Mouse (Mus musculus) MEL (cell line): ENCODE data around the gene Trpt1. TPM values are rescaled to one million over a fixed set of nuclear protein-coding genes. Genes with fewer than 3 reads are reported as not detected.
A peak's percentile ranks its signal among the peaks of the same experiment; 100 is the strongest.

Experiments used
- DNase-seq: peaks from one replicate; pipeline ENCODE4 v3.0.0; 2011; ENCODE audit warnings: low read depth, low spot score
- H3K27ac ChIP-seq: 2 replicates; pipeline ENCODE4 v1.5.1; 2012; ENCODE audit warnings: low read depth, mild to moderate bottlenecking, control low read depth, low read length, moderate library complexity; ENCODE audit not compliant: control insufficient read depth
- H3K27me3 ChIP-seq, 2 experiments: fragments of 150-350 bp in 1 of 2; sonication (generic) in 1 of 2; 2 replicates each; pipeline ENCODE4 v1.6.1; 2012; ENCODE audit warnings: low read length in 2 of 2, mild to moderate bottlenecking in 2 of 2, improper control_type of control experiment in 1 of 2, moderate library complexity in 1 of 2; ENCODE audit not compliant: insufficient read depth in 2 of 2, control insufficient read depth in 1 of 2
- H3K36me3 ChIP-seq, 2 experiments: 2 replicates each; pipeline ENCODE4 v1.6.1; 2012 to 2014; ENCODE audit warnings: low read length in 2 of 2, improper control_type of control experiment in 1 of 2, inconsistent platforms in 1 of 2, mild to moderate bottlenecking in 1 of 2; ENCODE audit not compliant: insufficient read depth in 2 of 2, control insufficient read depth in 1 of 2
- H3K4me1 ChIP-seq, 2 experiments: fragments of 150-350 bp in 1 of 2; sonication (generic) in 1 of 2; 2 replicates each; pipeline ENCODE4 v1.6.1; 2012; ENCODE audit warnings: low read length in 2 of 2, improper control_type of control experiment in 1 of 2, mild to moderate bottlenecking in 1 of 2; ENCODE audit not compliant: insufficient read depth in 2 of 2, control insufficient read depth in 1 of 2
- H3K4me3 ChIP-seq, 2 experiments: fragments of 150-350 bp in 1 of 2; sonication (generic) in 1 of 2; 2 replicates each; pipeline ENCODE4 v1.5.1; 2012; ENCODE audit warnings: low read depth in 2 of 2, low read length in 2 of 2, mild to moderate bottlenecking in 2 of 2, moderate library complexity in 2 of 2, control low read depth in 1 of 2, improper control_type of control experiment in 1 of 2; ENCODE audit not compliant: control insufficient read depth in 1 of 2, insufficient read depth in 1 of 2
- H3K79me2 ChIP-seq: 2 replicates; pipeline ENCODE4 v1.6.1; 2012; ENCODE audit warnings: mild to moderate bottlenecking, low read length, moderate library complexity; ENCODE audit not compliant: control insufficient read depth, poor library complexity, insufficient read depth
- H3K9ac ChIP-seq: 2 replicates; pipeline ENCODE4 v1.6.1; 2012; ENCODE audit warnings: low read depth, mild to moderate bottlenecking, control low read depth, low read length, moderate library complexity; ENCODE audit not compliant: control insufficient read depth, poor library complexity, severe bottlenecking
- H3K9me3 ChIP-seq: fragments of 150-350 bp; sonication (generic); replicated peaks from 2 replicates; pipeline ENCODE4 v1.6.1; 2012; ENCODE audit warnings: mild to moderate bottlenecking, low read length, improper control_type of control experiment, moderate library complexity; ENCODE audit not compliant: insufficient read depth
- CHD1 ChIP-seq: IDR thresholded peaks from 2 replicates; pipeline ENCODE4 v1.6.1; 2012; ENCODE audit warnings: low read depth, mild to moderate bottlenecking, inconsistent platforms, low read length, improper control_type of control experiment
- CHD2 ChIP-seq: IDR thresholded peaks from 2 replicates; pipeline ENCODE4 v1.6.1; 2011; ENCODE audit warnings: low read length, improper control_type of control experiment
- CTCF ChIP-seq, 3 experiments: IDR thresholded peaks in 2 of 3; conservative IDR thresholded peaks in 1 of 3; 2 replicates each; pipeline ENCODE4 v1.5.1; 2011 to 2012; ENCODE audit warnings: low read length in 3 of 3, low read depth in 2 of 3, mild to moderate bottlenecking in 2 of 3, improper control_type of control experiment in 1 of 3, inconsistent platforms in 1 of 3, mixed read lengths in 1 of 3, moderate library complexity in 1 of 3; ENCODE audit not compliant: control insufficient read depth in 1 of 3, insufficient read depth in 1 of 3, poor library complexity in 1 of 3, severe bottlenecking in 1 of 3
- E2F4 ChIP-seq: IDR thresholded peaks from 2 replicates; pipeline ENCODE4 v1.6.1; 2011; ENCODE audit warnings: low read depth, low read length, improper control_type of control experiment, borderline replicate concordance
- ELF1 ChIP-seq: IDR thresholded peaks from 2 replicates; pipeline ENCODE4 v1.6.1; 2014; ENCODE audit warnings: low read depth, mild to moderate bottlenecking, inconsistent platforms, low read length, improper control_type of control experiment, moderate library complexity
- ETS1 ChIP-seq: IDR thresholded peaks from 2 replicates; pipeline ENCODE4 v1.6.1; 2012; ENCODE audit warnings: low read depth, mild to moderate bottlenecking, inconsistent platforms, low read length, improper control_type of control experiment, moderate library complexity
- GABPA ChIP-seq: IDR thresholded peaks from 2 replicates; pipeline ENCODE4 v1.6.1; 2012; ENCODE audit warnings: low read depth, mild to moderate bottlenecking, inconsistent platforms, low read length, improper control_type of control experiment, moderate library complexity
- HCFC1 ChIP-seq: IDR thresholded peaks from 2 replicates; pipeline ENCODE4 v1.6.1; 2012; ENCODE audit warnings: low read depth, mild to moderate bottlenecking, inconsistent platforms, low read length, improper control_type of control experiment, moderate library complexity
- JUND ChIP-seq: IDR thresholded peaks from 2 replicates; pipeline ENCODE4 v1.6.1; 2011; ENCODE audit warnings: low read depth, mild to moderate bottlenecking, improper control_type of control experiment, low read length
- KAT2A ChIP-seq: conservative IDR thresholded peaks from 2 replicates; pipeline ENCODE4 v1.6.1; 2012; ENCODE audit warnings: low read depth, low read length, improper control_type of control experiment, inconsistent platforms
- MAFK ChIP-seq: IDR thresholded peaks from 2 replicates; pipeline ENCODE4 v1.6.1; 2011; ENCODE audit warnings: low read depth, mild to moderate bottlenecking, low read length, improper control_type of control experiment, borderline replicate concordance
- MAZ ChIP-seq: IDR thresholded peaks from 2 replicates; pipeline ENCODE4 v1.6.1; 2012; ENCODE audit warnings: low read depth, mild to moderate bottlenecking, inconsistent platforms, low read length, improper control_type of control experiment
- MXI1 ChIP-seq: IDR thresholded peaks from 2 replicates; pipeline ENCODE4 v1.6.1; 2011; ENCODE audit warnings: mild to moderate bottlenecking, low read depth, low read length, improper control_type of control experiment
- NELFE ChIP-seq: IDR thresholded peaks from 2 replicates; pipeline ENCODE4 v1.6.1; 2011; ENCODE audit warnings: low read depth, low read length, improper control_type of control experiment
- NRF1 ChIP-seq: IDR thresholded peaks from 2 replicates; pipeline ENCODE4 v1.6.1; 2014; ENCODE audit warnings: low read depth, mild to moderate bottlenecking, inconsistent platforms, low read length, improper control_type of control experiment, moderate library complexity; ENCODE audit not compliant: poor library complexity, insufficient read depth, severe bottlenecking
- POLR2A ChIP-seq, 2 experiments: IDR thresholded peaks; 2 replicates each; pipeline ENCODE4 v1.6.1; 2011 to 2012; ENCODE audit warnings: low read length in 2 of 2, mild to moderate bottlenecking in 2 of 2, control low read depth in 1 of 2, improper control_type of control experiment in 1 of 2, low read depth in 1 of 2, moderate library complexity in 1 of 2; ENCODE audit not compliant: control insufficient read depth in 1 of 2, insufficient read depth in 1 of 2, poor library complexity in 1 of 2
- POLR2AphosphoS2 ChIP-seq: IDR thresholded peaks from 2 replicates; pipeline ENCODE4 v1.6.1; 2011; ENCODE audit warnings: low read length, improper control_type of control experiment
- POLR2AphosphoS5 ChIP-seq: IDR thresholded peaks from 2 replicates; pipeline ENCODE4 v1.6.1; 2012; ENCODE audit warnings: low read depth, borderline replicate concordance, mild to moderate bottlenecking, inconsistent platforms, low read length, moderate library complexity, mixed read lengths
- RCOR1 ChIP-seq: IDR thresholded peaks from 2 replicates; pipeline ENCODE4 v1.6.1; 2012; ENCODE audit warnings: low read depth, mild to moderate bottlenecking, inconsistent platforms, low read length, improper control_type of control experiment
- SIN3A ChIP-seq: IDR thresholded peaks from 2 replicates; pipeline ENCODE4 v1.6.1; 2012; ENCODE audit warnings: low read length, improper control_type of control experiment, inconsistent platforms
- TCF12 ChIP-seq: IDR thresholded peaks from 2 replicates; pipeline ENCODE4 v1.6.1; 2014; ENCODE audit warnings: low read depth, mild to moderate bottlenecking, inconsistent platforms, low read length, improper control_type of control experiment, moderate library complexity
- USF2 ChIP-seq, 2 experiments: IDR thresholded peaks; 2 replicates each; pipeline ENCODE4 v1.6.1; 2011 to 2012; ENCODE audit warnings: improper control_type of control experiment in 2 of 2, low read length in 2 of 2, borderline replicate concordance in 1 of 2, inconsistent platforms in 1 of 2, low read depth in 1 of 2, mild to moderate bottlenecking in 1 of 2; ENCODE audit not compliant: insufficient read depth in 1 of 2
- ZMIZ1 ChIP-seq: IDR thresholded peaks from 2 replicates; pipeline ENCODE4 v1.6.1; 2012; ENCODE audit warnings: low read depth, mild to moderate bottlenecking, inconsistent platforms, low read length, improper control_type of control experiment, moderate library complexity
- polyA plus RNA-seq, 2 experiments: library from polyadenylated mRNA; stranded (reverse) in 1 of 2; unstranded in 1 of 2; fragments of >175 nt in 1 of 2; fragments of >200 nt in 1 of 2; gene quantifications; 2 replicates each; pipeline versions ENCODE4 v1.2.1 to v1.2.4; 2012; ENCODE audit warnings: low replicate concordance in 2 of 2, low read depth in 1 of 2; ENCODE audit not compliant: insufficient read length in 2 of 2, insufficient read depth in 1 of 2, missing spikeins in 1 of 2
- total RNA-seq: library from RNA; depleted of rRNA; stranded (reverse); fragments of 300-350 nt; gene quantifications from 2 replicates; pipeline ENCODE4 v1.2.3, GENCODE M21; 2012

Trpt1 gene
- total and polyA plus RNA-seq, 3 experiments, result 1.8 to 2.3 TPM; not detected in 1

- Histone ChIP-seq H3K4me1 (peaks cover 2 to 36% of the 10 kb centered on the region in 2 experiments), H3K79me2 (peaks cover 36% of the 10 kb centered on the region), H3K36me3 (peaks cover 0 to 23% of the 10 kb centered on the region in 2 experiments; a peak in 2 of 4 replicates), H3K27me3 (no peaks in the 10 kb centered on the region), H3K9ac (peak within 1 kb of the TSS; percentile 77), H3K4me3 (peak within 1 kb of the TSS; percentile 76 to 92), H3K9me3 (no peaks in the 10 kb centered on the region), H3K27ac (peak within 1 kb of the TSS; percentile 66)
- peak; percentile 72 for DNase-seq
- TF ChIP-seq ELF1 (no peak), JUND (no peak), MAZ (no peak), ZMIZ1 (no peak), CTCF (IDR thresholded peaks at IDR 0.05 in 2 of 3, conservative IDR thresholded peaks at IDR 0.05 in 1 of 3; ENCODE audit: control insufficient read depth in 1 of 3, insufficient read depth in 1 of 3, low read depth in 2 of 3, low read length in 3 of 3, poor library complexity in 1 of 3, severe bottlenecking in 1 of 3) (peak in 2 of 3 experiments; percentile 9 to 20; a peak in 3 of 6 replicates), GABPA (no peak), MAFK (no peak), POLR2AphosphoS5 (no peak), NELFE (peak; percentile 27), CHD2 (no peak), POLR2A (IDR thresholded peaks at IDR 0.05; ENCODE audit: control insufficient read depth in 1 of 2, insufficient read depth in 1 of 2, low read depth in 1 of 2, low read length in 2 of 2, poor library complexity in 1 of 2) (peak in 1 of 2 experiments; percentile 28; a peak in 1 of 4 replicates), TCF12 (no peak; the same call in 1 of the 2 replicates), POLR2AphosphoS2 (no peak), NRF1 (no peak), KAT2A (no peak), RCOR1 (no peak), CHD1 (no peak), HCFC1 (0 out of 2 replicates have a peak, but pooled peaks have one; percentile 17), E2F4 (no peak), USF2 (IDR thresholded peaks at IDR 0.05; ENCODE audit: borderline replicate concordance in 1 of 2, insufficient read depth in 1 of 2, low read depth in 1 of 2, low read length in 2 of 2) (no peak), ETS1 (no peak), MXI1 (peak; percentile 67), SIN3A (peak; percentile 17; the same call in 1 of the 2 replicates)
These were observed 20.1 kb upstream of the Trpt1 start, which contains the start of gene Plcb3 for GRCm38 (mm10) chr19:6975537-6976521. Gene Plcb3 (minus strand): TSS chr19:6976470.
